Mouse (Mus musculus) kidney, adult 2 months (tissue): ENCODE measurements at regions not wholly inside any gene's neighbourhood (a gene's known extent, or its start where the extent isn't known, plus 50 kb on each side); places are given as distances from the start of the nearest gene placed in this dataset.

ENCODE experiments used
- CTCF ChIP-seq: fragments of 200-500 bp; conservative IDR thresholded peaks from 2 replicates; pipeline ENCODE4 v1.5.1; 2011; ENCODE audit warnings: low read depth, mild to moderate bottlenecking, control low read depth, low read length, moderate library complexity, mixed read lengths; ENCODE audit not compliant: insufficient read depth, insufficient read length
- POLR2A ChIP-seq: fragments of 200-500 bp; IDR thresholded peaks from one replicate; pipeline ENCODE4 v1.6.1; 2011; ENCODE audit warnings: low read depth, low read length, control low read depth

DNA sequence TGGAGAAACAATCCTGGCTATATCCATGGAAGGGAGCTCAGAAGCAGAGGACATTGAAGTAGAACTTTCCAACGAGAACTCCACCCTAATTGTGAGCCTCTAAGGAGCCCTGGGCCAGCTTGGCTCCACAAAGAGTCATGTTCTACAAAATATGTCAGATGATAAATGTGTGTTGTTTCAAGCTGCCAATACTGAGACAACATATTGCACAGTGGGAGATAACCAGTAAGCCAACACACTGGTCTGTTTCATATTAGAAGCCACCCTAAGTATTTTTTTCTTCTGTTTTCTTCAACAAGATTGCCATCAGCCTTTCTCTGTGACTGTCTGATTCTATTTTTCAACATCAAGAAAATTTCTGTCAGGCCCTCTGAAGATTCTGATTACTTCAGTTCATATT, 289.5 kb upstream of the Pitrm1 start:
- TF ChIP-seq CTCF: no peak
- no peak for TF ChIP-seq POLR2A
